Mouse (Mus musculus) thymus, adult 2 months (tissue): Measurements from ENCODE around the gene Galnt10. TPM values are rescaled to one million over a fixed set of nuclear protein-coding genes. Genes with fewer than 3 reads are reported as not detected.

Source experiments
- DNase-seq: peaks from one replicate; pipeline ENCODE4 v3.0.0; 2021
- H3K27ac ChIP-seq: fragments of 200-500 bp; 2 replicates; pipeline ENCODE4 v1.5.1; 2012; ENCODE audit warnings: low read length, control low read depth; ENCODE audit not compliant: control insufficient read depth, insufficient read depth
- H3K27me3 ChIP-seq: fragments of 200-500 bp; 2 replicates; pipeline ENCODE4 v1.6.1; 2012; ENCODE audit warnings: mild to moderate bottlenecking, low read length, moderate library complexity, mixed read lengths; ENCODE audit not compliant: control insufficient read depth, insufficient read depth
- H3K36me3 ChIP-seq: fragments of 200-500 bp; 2 replicates; pipeline ENCODE4 v1.6.1; 2012; ENCODE audit warnings: mild to moderate bottlenecking, low read length, moderate library complexity; ENCODE audit not compliant: control insufficient read depth, insufficient read depth
- H3K4me1 ChIP-seq: fragments of 200-500 bp; replicated peaks from 2 replicates; pipeline ENCODE4 v1.6.1; 2012; ENCODE audit warnings: low read length; ENCODE audit not compliant: control insufficient read depth, insufficient read depth
- H3K4me3 ChIP-seq: fragments of 200-500 bp; 2 replicates; pipeline ENCODE4 v1.5.1; 2012; ENCODE audit warnings: mild to moderate bottlenecking, low read length, control low read depth, moderate library complexity; ENCODE audit not compliant: control insufficient read depth, insufficient read depth
- CTCF ChIP-seq: fragments of 200-500 bp; IDR thresholded peaks from 2 replicates; pipeline ENCODE4 v1.5.1; 2012; ENCODE audit warnings: mild to moderate bottlenecking, control low read depth, low read length, moderate library complexity, borderline replicate concordance; ENCODE audit not compliant: control insufficient read depth, poor library complexity, insufficient read depth; ENCODE audit errors: extremely low read depth
- POLR2A ChIP-seq: fragments of 200-500 bp; IDR thresholded peaks from 2 replicates; pipeline ENCODE4 v1.6.1; 2012; ENCODE audit warnings: mild to moderate bottlenecking, low read length, control low read depth, moderate library complexity; ENCODE audit not compliant: control insufficient read depth, poor library complexity, insufficient read depth; ENCODE audit errors: extremely low read depth
- WGBS: fragments of 180-500 bp; shearing (Covaris S2); methylation state at CpG from one replicate; pipeline ENCODE4 v1.1.7; 2018; 5-methylcytosine and 5-hydroxymethylcytosine counted together
- polyA plus RNA-seq: library from polyadenylated mRNA; depleted of rRNA; stranded (reverse); fragments of >200 nt; gene quantifications from 2 replicates; pipeline ENCODE4 v1.2.3, GENCODE M21; 2012

Gene Galnt10
- polyA plus RNA-seq, 1 experiment = 28.0 TPM

DNA sequence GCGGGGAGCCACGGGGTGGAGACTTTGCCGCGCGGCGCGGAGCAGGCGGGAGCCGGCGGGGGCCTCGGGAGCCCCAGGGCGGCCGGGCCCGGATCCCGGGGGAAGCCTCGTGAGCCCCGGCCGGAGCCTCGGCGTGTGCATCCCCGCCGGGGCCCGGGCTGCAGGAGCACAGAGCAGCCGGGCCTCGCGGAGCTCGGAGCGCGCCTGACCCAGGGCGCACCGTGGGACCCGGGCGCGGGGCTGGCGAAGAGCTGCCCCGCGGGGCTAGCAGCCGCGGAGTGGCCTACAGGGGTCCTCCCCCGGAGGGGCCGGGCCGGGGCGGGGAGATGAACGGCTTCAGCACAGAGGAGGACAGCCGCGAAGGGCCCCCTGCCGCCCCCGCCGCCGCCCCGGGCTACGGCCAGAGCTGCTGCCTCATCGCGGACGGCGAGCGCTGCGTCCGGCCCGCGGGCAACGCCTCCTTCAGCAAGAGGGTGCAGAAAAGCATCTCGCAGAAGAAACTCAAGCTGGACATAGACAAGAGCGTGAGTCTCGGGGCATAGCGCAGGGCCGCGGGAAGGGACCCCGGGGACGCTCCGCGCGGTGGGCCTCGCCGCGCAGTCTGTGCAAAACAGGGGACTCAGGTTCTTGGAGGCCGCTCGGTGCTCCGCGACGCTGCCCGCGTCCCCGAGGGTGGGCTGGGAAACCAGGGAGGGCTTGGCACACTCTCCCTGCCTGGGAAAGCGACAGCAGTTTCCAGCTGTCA is 156.7 kb downstream of the Galnt10 start:
- no peaks in the 10 kb centered on the region for H3K27me3 ChIP-seq
- no peaks in the 10 kb centered on the region; the same call in 1 of the 2 replicates for H3K36me3 ChIP-seq
- peak; percentile 56 for DNase-seq
- 0 out of 2 replicates have a peak, but pooled peaks have one; percentile 16 for TF ChIP-seq POLR2A
- peak; percentile 25; the same call in 1 of the 2 replicates for TF ChIP-seq CTCF
- WGBS = under 1% methylated on average over 84 of the region's 85 CpGs
- no peak overlapping the region for H3K27ac ChIP-seq
- H3K4me3 ChIP-seq = peak overlapping the region; percentile 76
- H3K4me1 ChIP-seq = peaks cover 18% of the 10 kb centered on the region

DNA sequence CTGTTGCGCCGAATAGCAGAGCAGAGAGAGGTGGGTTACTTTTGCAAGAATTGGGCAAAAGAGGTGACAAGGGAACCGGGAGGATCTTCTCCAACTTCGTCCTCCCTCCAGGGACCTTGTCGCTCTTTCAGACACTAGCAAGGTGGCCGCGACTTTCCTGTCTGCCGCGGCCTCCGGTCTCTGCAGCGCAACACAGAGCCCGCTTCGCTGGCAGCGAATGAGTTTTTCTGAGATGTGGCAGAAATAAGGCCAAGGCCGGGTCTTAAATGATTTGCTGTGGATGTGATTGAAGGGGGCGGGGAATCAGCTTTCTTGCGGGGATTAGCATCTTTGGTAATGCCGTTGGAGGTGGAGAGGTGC is 157.2 kb downstream of the Galnt10 start:
- peak; percentile 40 for DNase-seq
- H3K36me3 ChIP-seq = peaks cover 3% of the 10 kb centered on the region; the same call in 1 of the 2 replicates
- H3K4me3 ChIP-seq = peak overlapping the region; percentile 76
- H3K27me3 ChIP-seq = no peaks in the 10 kb centered on the region
- H3K4me1 ChIP-seq = peaks cover 16% of the 10 kb centered on the region
- WGBS = under 1% methylated on average over 18 of the region's 18 CpGs
- TF ChIP-seq CTCF = no peak
- no peak for TF ChIP-seq POLR2A
- no peak overlapping the region for H3K27ac ChIP-seq

DNA sequence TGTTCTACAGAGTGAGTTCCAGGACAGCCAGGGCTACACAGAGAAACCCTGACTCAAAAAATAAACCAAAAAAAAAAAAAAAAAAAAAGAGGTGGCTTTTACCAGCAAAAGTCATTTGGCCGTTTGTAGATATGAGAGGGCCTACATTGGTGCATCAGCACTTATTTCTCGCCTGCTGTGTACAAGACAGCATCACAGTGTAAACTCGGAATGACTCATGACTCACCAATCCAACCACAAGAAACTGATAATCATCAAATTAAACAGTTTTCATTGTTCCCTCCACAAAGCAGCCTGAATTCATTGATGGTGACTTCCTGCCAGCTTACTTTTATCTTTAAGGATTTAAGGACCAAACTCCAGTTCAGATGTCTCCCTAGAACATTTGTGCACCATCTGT is 159.8 kb downstream of the Galnt10 start:
- no peak overlapping the region for H3K27ac ChIP-seq
- 28% methylated on average over 3 of the region's 3 CpGs for WGBS
- H3K4me3 ChIP-seq = no peak overlapping the region
- no peak for TF ChIP-seq POLR2A
- H3K4me1 ChIP-seq = peaks cover 16% of the 10 kb centered on the region
- no peaks in the 10 kb centered on the region for H3K27me3 ChIP-seq
- no peak for DNase-seq
- H3K36me3 ChIP-seq = peaks cover 18% of the 10 kb centered on the region

DNA sequence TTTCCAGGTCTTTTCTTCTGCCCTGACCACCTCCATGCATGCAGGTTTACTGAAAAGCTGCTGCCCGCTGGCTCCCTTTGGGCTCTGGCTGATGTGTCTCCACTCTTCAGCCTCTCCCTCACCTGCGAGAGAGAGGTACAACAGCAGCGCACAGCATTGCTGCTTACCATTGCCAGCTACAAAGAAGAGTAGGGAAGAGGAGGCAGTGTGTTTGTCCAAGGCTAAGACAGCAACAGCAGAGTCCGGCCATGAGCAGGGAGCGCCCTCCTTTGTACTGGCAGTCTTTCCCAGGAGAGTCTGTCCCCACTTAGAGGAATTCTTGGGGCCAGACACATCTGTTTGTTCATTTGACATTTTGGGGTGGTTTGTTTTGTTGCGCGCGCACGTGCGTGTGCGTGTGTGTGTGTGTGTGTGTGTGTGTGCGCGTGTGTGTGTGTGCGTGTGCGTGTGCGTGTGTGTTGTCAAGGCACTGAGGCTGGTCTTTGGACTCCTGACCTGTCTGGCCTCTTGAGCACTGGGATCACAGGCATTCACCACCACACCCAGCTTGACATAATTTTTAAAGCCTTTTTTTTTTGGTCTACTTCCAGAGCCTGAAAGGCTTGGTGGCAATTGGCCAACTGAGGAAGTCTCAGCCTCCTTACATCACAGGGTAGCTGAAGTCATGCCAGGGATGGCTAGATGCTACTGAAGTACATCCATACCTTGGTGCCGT is 163.9 kb downstream of the Galnt10 start:
- whole genome bisulfite sequencing = 96% methylated on average over 17 of the region's 17 CpGs
- Histone ChIP-seq H3K4me1 (no peaks in the 10 kb centered on the region; the same call in 1 of the 2 replicates), H3K27ac (no peak overlapping the region), H3K36me3 (peaks cover 25% of the 10 kb centered on the region), H3K4me3 (no peak overlapping the region), H3K27me3 (no peaks in the 10 kb centered on the region)
- DNase-seq = no peak
- no peak for TF ChIP-seq CTCF
- TF ChIP-seq POLR2A = no peak

DNA sequence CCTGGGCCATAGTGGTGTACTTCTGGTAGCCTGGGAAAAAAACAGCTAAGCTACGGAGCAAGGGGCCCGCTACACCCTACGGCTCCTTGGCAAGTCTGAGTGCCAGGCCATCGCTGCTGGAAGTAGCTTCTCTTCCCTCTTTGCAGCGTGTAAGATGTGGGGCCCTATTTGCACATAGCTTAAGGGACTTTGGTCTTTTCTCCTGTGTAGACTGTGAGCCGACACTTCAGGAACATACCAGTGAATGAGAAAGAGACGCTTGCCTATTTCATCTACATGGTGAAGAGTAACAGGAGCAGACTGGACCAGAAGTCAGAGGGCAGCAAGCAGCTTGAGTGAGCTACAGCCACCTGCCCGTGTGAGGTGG is 164.5 kb downstream of the Galnt10 start:
- no peak overlapping the region for H3K27ac ChIP-seq
- WGBS = 97% methylated on average over 8 of the region's 8 CpGs
- no peaks in the 10 kb centered on the region; the same call in 1 of the 2 replicates for H3K4me1 ChIP-seq
- no peak for DNase-seq
- H3K36me3 ChIP-seq = peaks cover 25% of the 10 kb centered on the region
- no peak overlapping the region for H3K4me3 ChIP-seq
- no peak for TF ChIP-seq CTCF
- TF ChIP-seq POLR2A = no peak
- no peaks in the 10 kb centered on the region for H3K27me3 ChIP-seq

DNA sequence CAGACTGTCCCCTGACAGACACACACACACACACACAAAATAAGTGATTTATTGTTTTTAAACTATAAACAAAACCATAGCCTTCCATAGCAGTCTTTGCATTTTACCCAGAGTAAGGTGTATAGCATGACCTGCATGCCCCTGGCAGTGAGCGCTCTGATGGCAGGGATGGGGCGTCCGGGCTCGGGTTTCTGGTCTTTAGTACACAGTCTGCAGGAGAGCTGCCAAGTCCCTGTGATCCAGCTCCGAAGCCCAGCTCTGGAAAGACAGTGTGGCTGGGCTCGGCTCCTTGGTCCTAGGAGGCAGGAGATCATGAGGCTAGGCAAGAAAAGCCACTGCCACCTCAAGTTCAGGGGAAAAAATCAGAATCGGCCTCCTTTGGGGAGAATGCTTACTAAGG is 165.8 kb downstream of the Galnt10 start:
- no peak overlapping the region for H3K4me3 ChIP-seq
- H3K36me3 ChIP-seq = peaks cover 25% of the 10 kb centered on the region
- H3K4me1 ChIP-seq = no peaks in the 10 kb centered on the region
- no peak for DNase-seq
- WGBS = 97% methylated on average over 7 of the region's 7 CpGs
- no peak overlapping the region for H3K27ac ChIP-seq
- no peaks in the 10 kb centered on the region for H3K27me3 ChIP-seq
- TF ChIP-seq CTCF (no peak), POLR2A (no peak)
